Mouse (Mus musculus): ENCODE data around the gene Dap. TPM values are rescaled to one million over a fixed set of nuclear protein-coding genes. Genes with fewer than 3 reads are reported as not detected.

Dap gene
- polyA plus RNA-seq, 1 experiment from 2014 or later: 87.1 TPM

GRCm38 (mm10) chr15:31233006-31233405, 8.9 kb downstream of the Dap start:
- H3K36me3 ChIP-seq (ENCODE audit: control insufficient read depth, insufficient read depth, low read length): peaks cover 16% of the 10 kb centered on the region; the same call in 1 of the 2 replicates
- no peak overlapping the region for H3K9ac ChIP-seq (ENCODE audit: low read depth, low read length)
- H3K27me3 ChIP-seq (ENCODE audit: control insufficient read depth, insufficient read depth, low read length): no peaks in the 10 kb centered on the region
- H3K4me1 ChIP-seq (ENCODE audit: control insufficient read depth, insufficient read depth, low read length): no peaks in the 10 kb centered on the region
- no peak overlapping the region for H3K27ac ChIP-seq (ENCODE audit: low read depth, low read length)
- no peak overlapping the region for H3K4me2 ChIP-seq (replicated peaks; ENCODE audit: low read depth, low read length)
- 90% methylated on average over 1 of the region's 1 CpGs for WGBS
- H3K4me3 ChIP-seq (ENCODE audit: low read length): no peak overlapping the region
- ATAC-seq (ENCODE audit: low FRiP score, low TSS enrichment): no peak
- H3K9me3 ChIP-seq (ENCODE audit: control insufficient read depth, low read length): no peaks in the 10 kb centered on the region

GRCm38 (mm10) chr15:31235794-31236548, 11.9 kb downstream of the Dap start:
- no peaks in the 10 kb centered on the region for H3K27me3 ChIP-seq (ENCODE audit: control insufficient read depth, insufficient read depth, low read length)
- H3K4me3 ChIP-seq (ENCODE audit: low read length): no peak overlapping the region
- peaks cover 20% of the 10 kb centered on the region; the same call in 1 of the 2 replicates for H3K36me3 ChIP-seq (ENCODE audit: control insufficient read depth, insufficient read depth, low read length)
- H3K4me1 ChIP-seq (ENCODE audit: control insufficient read depth, insufficient read depth, low read length): no peaks in the 10 kb centered on the region
- H3K9ac ChIP-seq (ENCODE audit: low read depth, low read length): no peak overlapping the region
- no peak overlapping the region for H3K4me2 ChIP-seq (replicated peaks; ENCODE audit: low read depth, low read length)
- 0 out of 2 replicates have a peak overlapping the region, but pooled peaks have one; percentile 21 for H3K27ac ChIP-seq (ENCODE audit: low read depth, low read length)
- 71% methylated on average over 9 of the region's 9 CpGs for WGBS
- H3K9me3 ChIP-seq (ENCODE audit: control insufficient read depth, low read length): no peaks in the 10 kb centered on the region
- ATAC-seq (ENCODE audit: low FRiP score, low TSS enrichment): peak; percentile 40; the same call in 1 of the 2 replicates

- Histone ChIP-seq H3K4me3 (ENCODE audit: low read length) (no peak overlapping the region), H3K9ac (ENCODE audit: low read depth, low read length) (no peak overlapping the region), H3K27ac (ENCODE audit: low read depth, low read length) (no peak overlapping the region), H3K36me3 (ENCODE audit: control insufficient read depth, insufficient read depth, low read length) (peaks cover 20% of the 10 kb centered on the region; the same call in 1 of the 2 replicates), H3K4me2 (replicated peaks; ENCODE audit: low read depth, low read length) (no peak overlapping the region), H3K9me3 (ENCODE audit: control insufficient read depth, low read length) (no peaks in the 10 kb centered on the region), H3K4me1 (ENCODE audit: control insufficient read depth, insufficient read depth, low read length) (no peaks in the 10 kb centered on the region), H3K27me3 (ENCODE audit: control insufficient read depth, insufficient read depth, low read length) (no peaks in the 10 kb centered on the region)
- WGBS: 88% methylated on average over 9 of the region's 9 CpGs
- no peak for ATAC-seq (ENCODE audit: low FRiP score, low TSS enrichment)
Observed at GRCm38 (mm10) chr15:31236549-31236907, 12.4 kb downstream of the Dap start.

- H3K4me3 ChIP-seq (ENCODE audit: low read length): no peak overlapping the region
- no peak overlapping the region for H3K9ac ChIP-seq (ENCODE audit: low read depth, low read length)
- no peaks in the 10 kb centered on the region for H3K27me3 ChIP-seq (ENCODE audit: control insufficient read depth, insufficient read depth, low read length)
- no peak overlapping the region for H3K4me2 ChIP-seq (replicated peaks; ENCODE audit: low read depth, low read length)
- H3K9me3 ChIP-seq (ENCODE audit: control insufficient read depth, low read length): no peaks in the 10 kb centered on the region
- peaks cover 20% of the 10 kb centered on the region; the same call in 1 of the 2 replicates for H3K36me3 ChIP-seq (ENCODE audit: control insufficient read depth, insufficient read depth, low read length)
- no peak overlapping the region for H3K27ac ChIP-seq (ENCODE audit: low read depth, low read length)
- no peak for ATAC-seq (ENCODE audit: low FRiP score, low TSS enrichment)
- H3K4me1 ChIP-seq (ENCODE audit: control insufficient read depth, insufficient read depth, low read length): no peaks in the 10 kb centered on the region
- 76% methylated on average over 11 of the region's 11 CpGs for WGBS
Observed at GRCm38 (mm10) chr15:31237368-31237767, 13.3 kb downstream of the Dap start.

GRCm38 (mm10) chr15:31237898-31238297, 13.8 kb downstream of the Dap start:
- H3K27ac ChIP-seq (ENCODE audit: low read depth, low read length): no peak overlapping the region
- peaks cover 20% of the 10 kb centered on the region; the same call in 1 of the 2 replicates for H3K36me3 ChIP-seq (ENCODE audit: control insufficient read depth, insufficient read depth, low read length)
- no peak overlapping the region for H3K4me2 ChIP-seq (replicated peaks; ENCODE audit: low read depth, low read length)
- no peaks in the 10 kb centered on the region for H3K4me1 ChIP-seq (ENCODE audit: control insufficient read depth, insufficient read depth, low read length)
- 59% methylated on average over 5 of the region's 5 CpGs for WGBS
- H3K9ac ChIP-seq (ENCODE audit: low read depth, low read length): no peak overlapping the region
- H3K9me3 ChIP-seq (ENCODE audit: control insufficient read depth, low read length): no peaks in the 10 kb centered on the region
- no peak for ATAC-seq (ENCODE audit: low FRiP score, low TSS enrichment)
- H3K4me3 ChIP-seq (ENCODE audit: low read length): no peak overlapping the region
- no peaks in the 10 kb centered on the region for H3K27me3 ChIP-seq (ENCODE audit: control insufficient read depth, insufficient read depth, low read length)

- no peaks in the 10 kb centered on the region for H3K9me3 ChIP-seq (ENCODE audit: control insufficient read depth, low read length)
- H3K27ac ChIP-seq (ENCODE audit: low read depth, low read length): no peak overlapping the region
- H3K27me3 ChIP-seq (ENCODE audit: control insufficient read depth, insufficient read depth, low read length): no peaks in the 10 kb centered on the region
- no peak; the same call in 1 of the 2 replicates for ATAC-seq (ENCODE audit: low FRiP score, low TSS enrichment)
- no peak overlapping the region for H3K4me3 ChIP-seq (ENCODE audit: low read length)
- H3K9ac ChIP-seq (ENCODE audit: low read depth, low read length): no peak overlapping the region
- no peaks in the 10 kb centered on the region for H3K4me1 ChIP-seq (ENCODE audit: control insufficient read depth, insufficient read depth, low read length)
- peaks cover 16% of the 10 kb centered on the region; the same call in 1 of the 2 replicates for H3K36me3 ChIP-seq (ENCODE audit: control insufficient read depth, insufficient read depth, low read length)
- H3K4me2 ChIP-seq (replicated peaks; ENCODE audit: low read depth, low read length): no peak overlapping the region
- WGBS: 28% methylated on average over 11 of the region's 11 CpGs
Observed at GRCm38 (mm10) chr15:31238611-31239010, 14.5 kb downstream of the Dap start.

- H3K36me3 ChIP-seq (ENCODE audit: control insufficient read depth, insufficient read depth, low read length): peaks cover 13% of the 10 kb centered on the region; the same call in 1 of the 2 replicates
- H3K9ac ChIP-seq (ENCODE audit: low read depth, low read length): no peak overlapping the region
- H3K4me3 ChIP-seq (ENCODE audit: low read length): no peak overlapping the region
- H3K27ac ChIP-seq (ENCODE audit: low read depth, low read length): no peak overlapping the region
- ATAC-seq (ENCODE audit: low FRiP score, low TSS enrichment): no peak
- no peaks in the 10 kb centered on the region for H3K27me3 ChIP-seq (ENCODE audit: control insufficient read depth, insufficient read depth, low read length)
- H3K4me1 ChIP-seq (ENCODE audit: control insufficient read depth, insufficient read depth, low read length): no peaks in the 10 kb centered on the region
- H3K4me2 ChIP-seq (replicated peaks; ENCODE audit: low read depth, low read length): no peak overlapping the region
- H3K9me3 ChIP-seq (ENCODE audit: control insufficient read depth, low read length): no peaks in the 10 kb centered on the region
- 69% methylated on average over 13 of the region's 13 CpGs for WGBS
Observed at GRCm38 (mm10) chr15:31239713-31240112, 15.6 kb downstream of the Dap start.

- peaks cover 13% of the 10 kb centered on the region; the same call in 1 of the 2 replicates for H3K36me3 ChIP-seq (ENCODE audit: control insufficient read depth, insufficient read depth, low read length)
Observed at GRCm38 (mm10) chr15:31240181-31240580, 16.1 kb downstream of the Dap start.

GRCm38 (mm10) chr15:31243260-31243659, 19.1 kb downstream of the Dap start:
- WGBS: 60% methylated on average over 10 of the region's 10 CpGs

More at GRCm38 (mm10) chr15:31240181-31240580, 16.1 kb downstream of the Dap start:
- 96% methylated on average over 4 of the region's 4 CpGs for WGBS
- no peak overlapping the region for H3K4me3 ChIP-seq (ENCODE audit: low read length)
- no peak for ATAC-seq (ENCODE audit: low FRiP score, low TSS enrichment)
- no peaks in the 10 kb centered on the region for H3K4me1 ChIP-seq (ENCODE audit: control insufficient read depth, insufficient read depth, low read length)
- H3K27me3 ChIP-seq (ENCODE audit: control insufficient read depth, insufficient read depth, low read length): no peaks in the 10 kb centered on the region
- no peak overlapping the region for H3K4me2 ChIP-seq (replicated peaks; ENCODE audit: low read depth, low read length)
- H3K9ac ChIP-seq (ENCODE audit: low read depth, low read length): no peak overlapping the region
- H3K9me3 ChIP-seq (ENCODE audit: control insufficient read depth, low read length): no peaks in the 10 kb centered on the region
- H3K27ac ChIP-seq (ENCODE audit: low read depth, low read length): no peak overlapping the region

More at GRCm38 (mm10) chr15:31243260-31243659, 19.1 kb downstream of the Dap start:
- Histone ChIP-seq H3K4me1 (ENCODE audit: control insufficient read depth, insufficient read depth, low read length) (0 out of 2 replicates have a peak, but pooled peaks cover under 1% of the 10 kb centered on the region), H3K27ac (ENCODE audit: low read depth, low read length) (no peak overlapping the region), H3K9me3 (ENCODE audit: control insufficient read depth, low read length) (no peaks in the 10 kb centered on the region), H3K27me3 (ENCODE audit: control insufficient read depth, insufficient read depth, low read length) (no peaks in the 10 kb centered on the region), H3K36me3 (ENCODE audit: control insufficient read depth, insufficient read depth, low read length) (peaks cover 3% of the 10 kb centered on the region; the same call in 1 of the 2 replicates), H3K4me2 (replicated peaks; ENCODE audit: low read depth, low read length) (no peak overlapping the region), H3K9ac (ENCODE audit: low read depth, low read length) (no peak overlapping the region), H3K4me3 (ENCODE audit: low read length) (no peak overlapping the region)
- no peak for ATAC-seq (ENCODE audit: low FRiP score, low TSS enrichment)

Measured in kidney, embryonic 14.5 days (tissue).